Mouse (Mus musculus): ENCODE data around the gene Cox8a. TPM values are rescaled to one million over a fixed set of nuclear protein-coding genes. Genes with fewer than 3 reads are reported as not detected.

Cox8a gene
- polyA plus RNA-seq, 1 experiment = not detected

DNA sequence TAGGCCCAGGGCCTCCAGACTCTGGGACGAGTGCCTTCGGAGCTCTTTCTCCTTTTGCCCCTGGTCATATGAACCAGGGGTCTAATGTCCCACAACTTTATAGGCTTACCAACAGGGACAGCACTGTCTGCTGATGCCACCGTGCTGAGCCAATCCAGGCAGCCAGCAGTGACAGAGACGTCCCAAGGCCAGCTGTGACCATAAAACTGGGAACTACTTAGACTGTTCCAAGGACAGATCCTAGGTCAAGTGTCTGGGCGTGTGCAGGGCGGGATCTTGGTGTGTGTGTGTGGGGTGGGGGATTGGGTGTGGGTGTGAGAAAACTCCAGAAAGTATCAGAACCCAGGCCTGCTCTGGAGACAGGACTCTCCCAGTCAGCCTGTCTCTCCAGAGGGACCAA lies 46.5 kb downstream of the Cox8a start:
- H3K4me3 ChIP-seq (ENCODE audit: insufficient read depth, low read depth, low read length) = no peak overlapping the region
- no peak for TF ChIP-seq POLR2A (IDR thresholded peaks at IDR 0.05; ENCODE audit: insufficient read depth, low read depth, low read length)
- no peak for TF ChIP-seq CTCF (IDR thresholded peaks at IDR 0.05; ENCODE audit: insufficient read depth, low read depth, low read length)
- H3K27ac ChIP-seq (ENCODE audit: insufficient read depth, low read depth, low read length) = no peak overlapping the region
- peaks cover 34% of the 10 kb centered on the region for H3K4me1 ChIP-seq (ENCODE audit: control insufficient read depth, insufficient read depth, low read length)
- 89% methylated on average over 6 of the region's 6 CpGs for WGBS

DNA sequence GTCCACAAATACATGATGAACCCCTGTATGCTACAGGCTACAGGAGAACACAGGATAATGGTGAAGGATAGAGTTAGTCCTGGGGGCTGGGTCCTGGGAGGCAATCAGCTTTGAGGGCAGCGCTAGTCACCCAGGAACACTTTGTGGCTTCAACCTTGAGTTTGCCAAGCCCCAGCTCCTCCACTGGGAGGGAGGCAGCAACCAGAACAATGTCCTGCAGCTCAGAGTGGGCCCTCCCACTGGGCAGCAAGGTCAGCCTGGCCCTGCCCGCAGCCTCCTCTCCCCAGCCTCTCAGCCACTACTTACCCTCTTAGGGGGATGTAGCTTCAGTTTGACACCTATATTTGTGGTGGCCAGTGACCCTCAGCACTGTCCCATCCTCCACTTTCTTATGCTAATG lies 49.0 kb downstream of the Cox8a start:
- H3K27ac ChIP-seq (ENCODE audit: insufficient read depth, low read depth, low read length) = no peak overlapping the region
- no peak overlapping the region for H3K4me3 ChIP-seq (ENCODE audit: insufficient read depth, low read depth, low read length)
- no peak for TF ChIP-seq CTCF (IDR thresholded peaks at IDR 0.05; ENCODE audit: insufficient read depth, low read depth, low read length)
- no peak for TF ChIP-seq POLR2A (IDR thresholded peaks at IDR 0.05; ENCODE audit: insufficient read depth, low read depth, low read length)
- H3K4me1 ChIP-seq (ENCODE audit: control insufficient read depth, insufficient read depth, low read length) = peaks cover 41% of the 10 kb centered on the region
- WGBS = 69% methylated on average over 2 of the region's 2 CpGs

DNA sequence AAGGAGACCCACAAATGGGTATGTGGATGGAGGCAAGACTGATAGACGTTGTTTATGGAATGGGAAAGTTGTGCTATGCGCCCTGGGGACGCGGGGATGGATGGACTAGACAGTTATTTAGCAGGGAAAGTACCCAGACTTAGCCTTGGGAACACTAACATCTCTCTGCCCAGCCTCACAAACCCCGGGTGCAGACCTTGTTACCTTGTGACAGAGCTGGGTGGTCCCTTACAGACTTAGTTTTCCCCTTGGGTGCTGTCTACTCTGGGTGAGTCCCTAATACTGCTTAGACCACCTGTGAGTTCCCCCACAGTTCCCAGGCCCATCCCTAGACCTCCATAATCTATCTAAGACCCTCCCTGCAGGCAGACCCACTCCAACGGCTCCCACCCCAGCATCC lies 50.6 kb downstream of the Cox8a start:
- WGBS = 25% methylated on average over 6 of the region's 6 CpGs
- TF ChIP-seq CTCF (IDR thresholded peaks at IDR 0.05; ENCODE audit: insufficient read depth, low read depth, low read length) (no peak), POLR2A (IDR thresholded peaks at IDR 0.05; ENCODE audit: insufficient read depth, low read depth, low read length) (no peak)
- H3K4me3 ChIP-seq (ENCODE audit: insufficient read depth, low read depth, low read length) = no peak overlapping the region
- peaks cover 44% of the 10 kb centered on the region for H3K4me1 ChIP-seq (ENCODE audit: control insufficient read depth, insufficient read depth, low read length)
- H3K27ac ChIP-seq (ENCODE audit: insufficient read depth, low read depth, low read length) = no peak overlapping the region

DNA sequence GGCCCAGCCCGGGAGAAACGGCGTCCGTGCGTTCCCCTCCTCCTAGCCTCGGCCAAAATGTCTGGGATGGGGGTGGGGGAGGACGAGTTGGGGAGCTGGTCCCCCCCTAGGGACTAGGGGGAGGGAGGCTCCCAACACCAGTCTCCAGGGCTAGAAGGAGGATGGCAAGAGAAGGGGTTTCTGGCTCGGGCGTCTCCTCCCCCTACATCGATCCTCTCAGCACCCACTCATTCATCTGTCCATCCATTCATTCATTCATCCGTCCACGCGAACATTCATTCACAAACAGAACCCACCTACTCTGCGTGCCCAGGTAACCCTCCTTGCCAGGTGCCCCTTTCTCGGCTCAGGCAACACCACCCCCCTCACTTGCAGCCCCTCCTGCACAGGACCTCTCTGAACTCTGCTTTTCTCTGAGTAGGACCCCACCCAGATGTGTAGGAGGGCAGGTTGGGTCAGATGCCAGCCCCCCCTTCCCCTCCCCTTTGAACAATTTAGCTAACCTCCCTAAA lies 51.2 kb downstream of the Cox8a start:
- Histone ChIP-seq H3K4me3 (ENCODE audit: insufficient read depth, low read depth, low read length) (peak overlapping the region; percentile 86), H3K4me1 (ENCODE audit: control insufficient read depth, insufficient read depth, low read length) (peaks cover 42% of the 10 kb centered on the region), H3K27ac (ENCODE audit: insufficient read depth, low read depth, low read length) (no peak overlapping the region)
- no peak for TF ChIP-seq POLR2A (IDR thresholded peaks at IDR 0.05; ENCODE audit: insufficient read depth, low read depth, low read length)
- TF ChIP-seq CTCF (IDR thresholded peaks at IDR 0.05; ENCODE audit: insufficient read depth, low read depth, low read length) = no peak
- WGBS = 2% methylated on average over 15 of the region's 15 CpGs

DNA sequence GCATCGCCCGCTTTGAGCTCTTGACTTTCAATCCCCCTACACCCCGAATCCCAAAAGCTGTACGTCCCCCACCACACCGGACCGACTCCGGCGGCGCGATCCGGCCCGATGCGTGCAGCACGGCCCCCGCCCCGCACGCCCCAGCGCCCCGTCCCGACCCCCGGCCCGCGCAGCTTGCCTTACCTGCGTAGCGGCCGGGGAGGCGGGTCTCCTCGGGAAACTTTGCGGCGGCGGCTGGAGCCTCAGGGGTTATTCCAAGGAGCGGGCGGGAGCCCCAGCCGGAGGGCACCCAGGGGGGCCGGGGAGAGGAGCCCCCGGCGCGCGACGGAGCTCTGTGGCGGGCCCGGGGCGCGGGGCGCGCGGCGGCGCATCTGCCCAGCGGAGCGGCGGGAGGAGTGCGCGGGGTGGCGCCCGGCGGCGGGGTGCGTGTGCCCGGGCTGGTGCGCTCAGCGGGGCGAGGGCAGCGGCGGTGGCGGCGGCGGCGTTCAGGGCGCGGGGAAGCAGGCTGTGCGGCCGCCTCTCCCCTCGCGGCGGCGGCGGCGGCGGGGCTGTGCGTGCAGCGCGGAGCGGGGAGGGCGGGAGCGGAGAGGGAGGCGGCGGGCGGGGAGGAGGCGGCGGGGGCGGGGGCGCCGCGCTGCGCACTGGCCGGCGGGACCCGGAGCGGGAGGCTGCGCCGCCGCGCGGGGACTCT lies 51.8 kb downstream of the Cox8a start:
- Histone ChIP-seq H3K27ac (ENCODE audit: insufficient read depth, low read depth, low read length) (no peak overlapping the region; the same call in 1 of the 2 replicates), H3K4me1 (ENCODE audit: control insufficient read depth, insufficient read depth, low read length) (peaks cover 43% of the 10 kb centered on the region), H3K4me3 (ENCODE audit: insufficient read depth, low read depth, low read length) (peak overlapping the region; percentile 86)
- no peak for TF ChIP-seq CTCF (IDR thresholded peaks at IDR 0.05; ENCODE audit: insufficient read depth, low read depth, low read length)
- no peak; the same call in 1 of the 2 replicates for TF ChIP-seq POLR2A (IDR thresholded peaks at IDR 0.05; ENCODE audit: insufficient read depth, low read depth, low read length)
- WGBS = 5% methylated on average over 88 of the region's 105 CpGs

Other genes starting within 250 kb of the Cox8a start
- gene Ppp1r14b, start 242.6 kb downstream of the Cox8a start, polyA plus RNA-seq (2012; ENCODE audit: insufficient read depth, insufficient read length, low replicate concordance, missing spikeins) = not detected in 2 replicates
- not detected in 2 replicates for gene Plcb3, start 241.1 kb downstream of the Cox8a start, polyA plus RNA-seq (2012; ENCODE audit: insufficient read depth, insufficient read length, low replicate concordance, missing spikeins)
- not detected in 2 replicates for gene Fkbp2, start 237.1 kb downstream of the Cox8a start, polyA plus RNA-seq (2012; ENCODE audit: insufficient read depth, insufficient read length, low replicate concordance, missing spikeins)
- gene Vegfb, start 230.0 kb downstream of the Cox8a start, polyA plus RNA-seq (2012; ENCODE audit: insufficient read depth, insufficient read length, low replicate concordance, missing spikeins) = not detected in 2 replicates
- not detected in 2 replicates for gene Dnajc4, start 225.0 kb downstream of the Cox8a start, polyA plus RNA-seq (2012; ENCODE audit: insufficient read depth, insufficient read length, low replicate concordance, missing spikeins)
- gene Nudt22, start 221.5 kb downstream of the Cox8a start, polyA plus RNA-seq (2012; ENCODE audit: insufficient read depth, insufficient read length, low replicate concordance, missing spikeins) = not detected in 2 replicates
- gene Trpt1, start 221.5 kb downstream of the Cox8a start, polyA plus RNA-seq (2012; ENCODE audit: insufficient read depth, insufficient read length, low replicate concordance, missing spikeins) = not detected in 2 replicates
- gene Fermt3, start 198.1 kb downstream of the Cox8a start, polyA plus RNA-seq (2012; ENCODE audit: insufficient read depth, insufficient read length, low replicate concordance, missing spikeins) = not detected in 2 replicates
- 145 and 219 TPM in 2 replicates for gene Stip1, start 177.6 kb downstream of the Cox8a start, polyA plus RNA-seq (2012; ENCODE audit: insufficient read depth, insufficient read length, low replicate concordance, missing spikeins)
- gene Macrod1, start 160.8 kb downstream of the Cox8a start, polyA plus RNA-seq (2012; ENCODE audit: insufficient read depth, insufficient read length, low replicate concordance, missing spikeins) = not detected in 2 replicates
- gene Flrt1, start 111.9 kb downstream of the Cox8a start, polyA plus RNA-seq (2012; ENCODE audit: insufficient read depth, insufficient read length, low replicate concordance, missing spikeins) = not detected in 2 replicates
- not detected in 2 replicates for gene Otub1, start 11.3 kb downstream of the Cox8a start, polyA plus RNA-seq (2012; ENCODE audit: insufficient read depth, insufficient read length, low replicate concordance, missing spikeins)
- not detected in 2 replicates for gene Naa40, start 23.6 kb upstream of the Cox8a start, polyA plus RNA-seq (2012; ENCODE audit: insufficient read depth, insufficient read length, low replicate concordance, missing spikeins)
- not detected in 2 replicates for gene Rcor2, start 49.7 kb upstream of the Cox8a start, polyA plus RNA-seq (2012; ENCODE audit: insufficient read depth, insufficient read length, low replicate concordance, missing spikeins)
- not detected in 2 replicates for gene Mark2, start 124.2 kb upstream of the Cox8a start, polyA plus RNA-seq (2012; ENCODE audit: insufficient read depth, insufficient read length, low replicate concordance, missing spikeins)
- gene Spindoc, start 165.4 kb upstream of the Cox8a start, polyA plus RNA-seq (2012; ENCODE audit: insufficient read depth, insufficient read length, low replicate concordance, missing spikeins) = not detected in 2 replicates
- gene 2700081O15Rik, start 200.0 kb upstream of the Cox8a start, polyA plus RNA-seq (2012; ENCODE audit: insufficient read depth, insufficient read length, low replicate concordance, missing spikeins) = 113 TPM in 1 of 2 replicates, not detected in the other

Measured in olfactory bulb, adult 2 months (tissue).